Mouse (Mus musculus) thymus, adult 2 months (tissue): ENCODE results near the gene Zfp64.

Experiments used
- CTCF ChIP-seq: fragments of 200-500 bp; IDR thresholded peaks from 2 replicates; pipeline ENCODE4 v1.5.1; 2012; ENCODE audit warnings: mild to moderate bottlenecking, control low read depth, low read length, moderate library complexity, borderline replicate concordance; ENCODE audit not compliant: control insufficient read depth, poor library complexity, insufficient read depth; ENCODE audit errors: extremely low read depth
- POLR2A ChIP-seq: fragments of 200-500 bp; IDR thresholded peaks from 2 replicates; pipeline ENCODE4 v1.6.1; 2012; ENCODE audit warnings: mild to moderate bottlenecking, low read length, control low read depth, moderate library complexity; ENCODE audit not compliant: control insufficient read depth, poor library complexity, insufficient read depth; ENCODE audit errors: extremely low read depth

GRCm38 (mm10) chr2:168939941-168940340 lies 15.4 kb downstream of the Zfp64 start:
- TF ChIP-seq POLR2A (no peak), CTCF (no peak)
